Mouse (Mus musculus): ENCODE results near the gene Cyb5d2.
"Not testable (repeated sequence)": the region's sequence is repeated elsewhere in the genome, so short reads cannot be mapped to it uniquely, and the experiment has no call there.

The Cyb5d2 gene

DNA sequence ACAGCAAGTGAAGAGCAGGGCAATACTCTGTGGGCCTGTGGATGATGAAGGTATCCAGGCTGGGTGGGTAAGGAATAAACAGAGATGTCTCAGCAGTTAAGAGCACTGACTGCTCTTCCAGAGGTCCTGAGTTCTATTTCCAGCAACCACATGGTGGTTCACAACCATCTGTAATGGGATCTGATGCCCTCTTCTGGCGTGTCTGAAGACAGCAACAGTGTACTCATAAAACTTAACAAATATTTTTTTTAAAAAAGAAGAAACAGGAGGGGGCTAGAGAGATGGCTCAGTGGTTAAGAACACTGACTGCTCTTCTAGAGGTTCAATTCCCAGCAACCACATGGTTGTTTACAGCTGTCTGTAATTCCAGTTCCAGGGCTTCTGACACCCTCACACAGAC lies 23.3 kb downstream of the Cyb5d2 start:
- DNase-seq (ENCODE audit: low spot score) = not testable (repeated sequence)

DNA sequence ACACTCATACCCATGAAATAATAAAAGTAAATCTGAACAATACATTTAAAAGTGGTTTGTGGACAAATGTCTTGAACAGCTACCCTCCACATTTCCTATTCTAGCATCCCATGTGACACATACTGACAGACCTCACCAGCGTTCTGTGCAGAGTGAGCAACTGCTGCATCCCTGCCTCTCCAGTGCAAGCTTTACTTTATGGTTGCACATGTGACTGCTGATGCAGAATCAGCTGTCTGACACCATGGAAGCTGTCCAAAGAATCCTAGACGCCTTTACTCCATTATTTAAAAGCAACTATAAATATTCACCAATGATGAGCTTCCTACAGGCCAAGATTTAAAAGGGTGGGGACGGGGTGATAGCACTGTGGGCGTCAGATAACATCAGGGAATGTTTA lies 24.5 kb downstream of the Cyb5d2 start:
- no peak for DNase-seq (ENCODE audit: low spot score)

DNA sequence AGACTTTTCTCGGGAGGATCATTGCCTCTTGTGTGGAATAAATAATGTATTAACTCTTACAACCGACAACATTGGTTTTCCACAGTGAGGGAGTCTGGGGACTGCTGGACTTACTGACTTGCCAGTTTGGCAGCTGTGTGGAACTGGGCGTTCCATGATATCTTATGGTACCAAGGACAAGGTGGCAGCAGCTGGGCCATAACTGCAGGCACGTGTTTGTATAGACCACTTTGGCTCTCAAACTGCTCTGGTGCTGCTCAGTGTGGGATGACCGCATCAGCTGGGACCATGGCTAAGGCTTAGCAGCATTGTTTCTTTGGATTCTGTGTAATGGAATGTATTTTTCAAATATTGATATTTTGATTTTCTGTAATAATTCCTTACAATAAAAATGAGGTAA lies 25.1 kb downstream of the Cyb5d2 start:
- DNase-seq (ENCODE audit: low spot score) = no peak

DNA sequence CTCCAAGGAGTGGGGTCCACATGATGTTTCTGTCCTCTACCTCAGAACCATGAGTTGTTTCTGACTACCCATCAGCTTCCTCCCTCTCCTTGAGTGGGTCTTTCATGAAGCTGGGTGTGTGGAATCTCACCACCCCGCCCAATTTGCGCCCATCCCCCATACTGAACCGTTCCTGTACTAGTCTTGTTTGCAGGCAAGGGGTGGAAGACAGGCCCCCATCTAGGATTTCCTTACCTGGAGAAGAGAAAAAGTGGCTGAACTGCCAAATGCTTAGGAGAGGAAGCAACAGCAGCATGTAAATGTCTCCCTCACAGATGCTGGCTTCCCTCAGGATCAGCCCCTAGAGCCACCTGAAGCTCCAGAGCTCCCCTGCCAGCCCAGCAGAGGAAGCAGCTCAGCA lies 25.6 kb downstream of the Cyb5d2 start:
- DNase-seq (ENCODE audit: low spot score) = no peak

DNA sequence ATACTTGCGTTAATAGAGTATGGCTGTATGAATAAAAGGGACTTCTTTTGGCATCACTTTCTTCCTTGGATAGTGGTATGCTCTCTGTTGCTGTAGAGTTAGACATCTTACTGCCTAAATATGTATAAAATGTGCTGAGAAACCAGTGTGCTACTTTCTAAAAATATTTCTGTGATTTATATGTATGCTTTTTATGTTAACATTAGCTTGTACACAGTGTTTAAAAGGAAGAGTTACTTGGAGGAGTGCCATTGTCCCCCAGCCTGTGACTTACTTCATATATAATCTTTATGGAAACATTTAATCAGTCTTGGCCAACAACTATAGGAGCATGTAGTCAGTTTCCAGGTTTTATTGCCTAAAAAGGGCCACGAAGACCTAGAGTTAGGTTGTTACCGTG lies 26.9 kb downstream of the Cyb5d2 start:
- DNase-seq (ENCODE audit: low spot score) = no peak

DNA sequence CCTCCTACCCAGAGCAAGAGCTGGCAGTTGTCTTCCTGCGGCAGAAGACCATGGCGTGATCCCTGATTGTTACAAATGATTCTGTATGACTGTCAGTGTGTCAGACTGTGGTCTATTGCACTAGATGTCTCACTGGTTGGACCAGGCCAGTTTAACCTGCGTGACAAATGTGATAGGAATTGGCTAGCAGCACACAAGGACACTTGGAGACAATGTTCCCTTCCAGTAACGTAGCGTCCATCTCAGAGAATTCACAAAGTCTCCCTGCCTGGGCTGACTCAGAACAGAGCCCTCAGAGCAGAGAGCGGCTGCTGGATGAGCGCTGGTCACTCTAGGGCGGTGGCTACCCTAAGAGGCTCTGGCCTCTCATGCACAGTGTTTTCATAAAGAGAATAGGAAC lies 28.2 kb downstream of the Cyb5d2 start:
- no peak for DNase-seq (ENCODE audit: low spot score)

DNA sequence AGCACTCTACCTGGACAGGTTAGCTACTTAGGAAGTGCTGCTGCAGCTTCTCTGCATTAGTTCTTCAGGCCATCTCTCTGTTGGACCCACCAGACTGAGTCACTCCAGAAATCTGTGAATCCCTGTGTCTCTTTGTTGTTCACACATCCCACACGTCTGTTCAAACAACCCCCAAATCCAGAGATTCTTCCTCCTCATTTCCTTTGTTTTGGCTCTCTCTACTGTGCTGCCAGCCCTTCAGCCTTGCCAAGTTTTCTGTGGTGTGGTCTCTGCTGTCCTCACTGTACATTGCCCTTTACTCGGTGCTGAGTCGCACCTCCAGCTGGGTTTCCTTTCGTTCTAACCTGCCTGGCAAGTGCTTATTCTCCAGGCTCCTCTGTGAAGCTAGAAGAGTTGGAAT lies 31.7 kb downstream of the Cyb5d2 start:
- no peak for DNase-seq (ENCODE audit: low spot score)

DNA sequence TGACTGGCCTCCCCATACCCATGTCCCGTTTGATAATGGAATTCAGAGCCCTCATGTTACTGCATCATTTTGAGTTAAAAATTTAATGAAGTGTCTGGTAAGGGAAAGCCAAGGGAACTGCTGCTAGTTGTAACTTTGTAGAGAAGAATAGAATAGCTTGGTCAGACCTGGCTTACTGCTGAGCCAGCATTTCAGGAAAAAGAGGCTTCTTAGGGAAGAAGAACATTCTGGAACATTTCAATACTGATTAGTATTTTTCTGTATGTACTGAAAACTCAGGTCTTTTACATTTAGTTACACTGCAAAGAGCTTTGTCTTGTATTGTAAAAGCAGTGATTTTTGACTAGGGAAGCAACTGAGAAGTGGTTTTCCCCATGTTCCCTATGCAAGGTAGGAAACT lies 35.2 kb downstream of the Cyb5d2 start:
- no peak for DNase-seq (ENCODE audit: low spot score)

DNA sequence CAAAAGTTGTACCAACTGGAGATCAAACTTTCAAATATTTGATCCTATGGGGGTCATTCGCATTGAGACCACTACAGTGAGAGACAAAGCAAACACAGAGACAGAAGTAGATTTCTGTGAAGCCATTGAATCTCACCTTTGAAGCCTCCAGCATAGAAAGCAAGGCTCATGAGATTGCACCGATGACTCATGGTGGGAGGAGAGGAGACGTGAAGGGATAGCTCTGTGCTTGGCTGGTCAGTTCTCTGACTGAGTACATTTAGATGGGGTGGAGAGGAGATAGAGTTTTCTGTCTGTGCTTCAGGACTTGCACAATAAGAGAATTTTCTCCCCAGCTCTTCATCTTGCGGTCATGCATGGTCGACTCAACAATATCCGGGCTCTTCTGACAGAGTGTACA lies 36.4 kb downstream of the Cyb5d2 start:
- no peak for DNase-seq (ENCODE audit: low spot score)

DNA sequence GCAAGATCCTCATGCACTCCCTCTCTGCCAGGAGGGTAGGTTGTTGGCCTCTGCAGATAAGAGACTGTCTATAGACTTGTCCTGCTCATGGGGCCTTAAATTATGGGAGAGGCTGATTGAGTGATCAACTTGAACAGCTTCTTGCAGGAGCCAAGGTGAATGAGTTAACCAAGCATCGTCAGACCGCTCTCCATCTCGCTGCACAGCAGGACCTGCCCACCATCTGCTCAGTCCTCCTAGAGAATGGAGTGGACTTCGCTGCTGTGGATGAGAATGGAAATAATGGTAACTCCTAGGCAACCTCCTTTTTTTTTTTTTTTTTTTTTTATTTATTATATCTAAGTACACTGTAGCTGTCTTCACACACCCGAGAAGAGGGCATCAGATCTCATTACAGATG lies 37.6 kb downstream of the Cyb5d2 start:
- no peak for DNase-seq (ENCODE audit: low spot score)

DNA sequence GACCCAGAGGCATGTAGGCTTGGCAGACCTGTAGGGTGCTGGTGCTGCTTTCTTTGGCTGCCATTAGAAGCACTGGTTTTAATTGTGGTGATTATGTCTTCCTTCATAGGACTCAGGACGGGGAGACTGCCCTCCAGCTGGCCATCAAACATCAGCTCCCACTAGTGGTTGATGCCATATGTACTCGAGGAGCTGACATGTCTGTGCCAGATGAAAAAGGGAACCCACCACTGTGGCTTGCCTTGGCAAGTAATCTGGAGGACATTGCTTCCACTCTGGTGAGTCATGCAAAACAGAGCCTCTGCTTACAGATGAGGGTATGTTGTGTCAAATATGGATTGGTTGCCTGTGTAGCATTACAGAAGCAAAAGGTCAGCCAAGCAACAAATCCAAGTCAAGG lies 44.0 kb downstream of the Cyb5d2 start:
- DNase-seq (ENCODE audit: low spot score) = no peak

DNA sequence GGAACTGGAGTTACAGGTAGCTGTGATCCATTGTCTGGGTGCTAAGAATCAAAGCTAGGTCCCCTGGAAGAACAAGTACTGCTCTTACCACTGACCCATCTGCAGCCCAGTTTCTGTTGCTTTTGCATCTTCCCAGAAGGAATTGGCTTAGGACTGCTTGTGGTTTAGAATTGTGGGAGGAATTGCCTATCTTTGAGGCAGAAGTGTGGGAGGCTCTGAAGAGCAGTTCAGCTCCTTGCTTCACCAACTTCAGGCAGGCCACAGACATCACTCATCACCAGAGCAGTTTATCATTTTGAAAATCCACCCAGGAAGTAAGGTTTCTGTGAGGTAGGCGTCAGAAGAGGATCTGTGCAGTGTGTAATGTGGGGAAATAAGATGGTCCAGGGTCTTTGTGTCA lies 56.9 kb downstream of the Cyb5d2 start:
- no peak for DNase-seq (ENCODE audit: low spot score)

DNA sequence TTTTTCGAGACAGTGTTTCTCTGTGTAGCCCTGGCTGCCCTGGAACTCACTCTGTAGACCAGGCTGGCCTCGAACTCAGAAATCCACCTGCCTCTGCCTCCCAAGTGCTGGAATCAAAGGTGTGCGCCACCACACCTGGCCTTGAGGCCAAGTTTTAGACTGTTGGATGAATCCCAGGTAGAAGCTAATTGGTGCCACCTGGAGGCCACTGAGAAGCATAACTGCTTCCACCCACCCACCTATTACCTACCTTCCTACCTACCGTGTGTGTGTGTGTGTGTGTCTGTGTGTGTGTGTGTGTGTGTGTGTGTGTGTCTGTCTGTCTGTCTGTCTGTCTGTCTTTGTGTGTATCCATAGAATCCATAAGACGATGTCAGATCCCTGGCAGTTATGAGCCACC lies 58.4 kb downstream of the Cyb5d2 start:
- not testable (repeated sequence) for DNase-seq (ENCODE audit: low spot score)

DNA sequence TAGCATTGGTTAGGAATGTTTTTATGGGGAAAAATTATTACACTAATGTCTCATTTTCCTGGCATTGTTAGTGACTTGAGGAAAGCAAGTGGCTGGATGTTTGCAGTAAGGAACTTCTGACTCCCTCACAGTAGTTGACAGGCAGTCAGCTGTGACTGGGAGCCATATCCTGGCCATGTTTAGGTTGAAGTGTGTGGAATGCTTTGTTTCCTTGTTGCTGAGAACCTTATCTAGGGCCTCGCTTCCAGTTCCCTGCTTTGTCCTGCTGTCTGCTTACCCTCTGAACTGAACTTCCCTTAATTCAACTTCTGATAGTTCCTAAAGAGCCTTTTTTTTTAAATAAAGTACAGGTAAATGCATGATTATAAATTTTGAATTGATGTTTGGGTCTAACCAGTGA lies 59.6 kb downstream of the Cyb5d2 start:
- peak; percentile 11 for DNase-seq (ENCODE audit: low spot score)

DNA sequence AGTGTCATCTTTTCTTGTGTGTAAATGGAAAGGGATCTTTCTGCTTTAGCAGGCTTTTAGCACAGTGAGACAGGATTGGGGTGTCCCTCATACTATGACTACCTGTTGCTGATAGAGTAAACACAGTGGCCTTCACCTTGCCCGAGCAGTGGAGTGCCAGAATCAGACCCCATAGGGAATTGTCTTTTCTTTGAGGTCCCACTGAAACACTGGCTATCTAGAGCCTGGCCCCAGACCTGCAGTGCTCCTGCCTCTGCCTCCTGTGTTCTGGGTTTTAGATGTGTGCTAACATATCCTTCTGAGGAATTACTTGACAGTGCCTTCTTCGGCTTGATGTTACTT lies 60.5 kb downstream of the Cyb5d2 start:
- no peak for DNase-seq (ENCODE audit: low spot score)

DNA sequence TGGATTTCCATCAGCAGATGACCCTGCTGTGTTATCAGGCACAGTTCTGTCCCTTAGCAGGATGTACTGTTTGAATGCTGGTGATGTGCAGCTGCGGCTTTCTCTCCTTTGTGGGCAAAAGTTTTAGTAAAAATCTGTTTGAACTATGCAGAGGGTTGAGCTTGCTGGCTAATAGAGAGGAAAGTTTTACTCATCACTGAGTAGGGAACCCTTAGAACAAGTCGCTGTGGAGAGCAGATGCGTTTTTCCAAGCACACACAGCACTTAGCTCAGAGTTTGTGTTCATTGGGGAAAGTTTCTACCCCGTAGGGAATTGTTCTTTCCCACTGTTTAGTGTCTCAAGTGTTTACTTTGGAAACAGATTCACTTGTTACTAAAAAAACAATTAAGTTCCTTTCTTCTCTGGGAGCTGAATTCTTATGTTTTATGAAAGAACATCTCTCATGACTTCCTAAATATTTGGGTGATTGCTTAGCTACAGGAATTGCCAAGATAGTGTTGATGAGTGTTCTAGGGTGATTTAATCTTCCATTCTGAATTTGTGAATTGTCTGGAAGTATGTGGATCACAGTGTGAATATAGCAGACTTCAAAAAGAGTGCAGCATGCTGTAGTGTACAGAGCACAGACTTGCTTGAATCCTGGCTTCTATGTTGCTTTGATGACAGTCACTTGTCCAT lies 61.0 kb downstream of the Cyb5d2 start:
- DNase-seq (ENCODE audit: low spot score) = no peak

DNA sequence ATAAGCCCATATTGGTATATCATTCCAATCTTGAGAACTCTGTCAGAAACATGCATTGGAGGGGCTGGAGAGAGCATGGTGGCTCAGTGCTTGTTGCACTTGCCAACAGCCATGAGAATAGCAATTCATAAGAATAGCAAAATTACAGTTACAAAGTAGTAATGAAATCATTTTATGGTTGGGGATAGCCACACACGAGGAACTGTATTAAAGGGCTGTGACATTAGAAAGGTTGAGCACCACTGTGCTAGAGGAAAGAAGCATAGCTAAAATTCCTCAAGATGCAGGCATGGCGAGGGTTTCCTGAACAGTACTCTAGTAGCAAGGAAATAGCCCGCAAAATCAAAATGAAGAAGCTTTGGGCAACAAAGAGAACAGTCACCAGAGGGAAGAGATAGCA lies 62.2 kb downstream of the Cyb5d2 start:
- no peak for DNase-seq (ENCODE audit: low spot score)
